Mouse (Mus musculus) CD8-positive naive resting alpha-beta T cell, adult 2 months (primary cell): ENCODE results near the gene Natd1.

Experiments
- DNase-seq, 2 experiments: peaks; one replicate each; pipeline ENCODE4 v3.0.0; 2022; ENCODE audit warnings: low read depth in 2 of 2, low spot score in 2 of 2

The Natd1 gene

DNA sequence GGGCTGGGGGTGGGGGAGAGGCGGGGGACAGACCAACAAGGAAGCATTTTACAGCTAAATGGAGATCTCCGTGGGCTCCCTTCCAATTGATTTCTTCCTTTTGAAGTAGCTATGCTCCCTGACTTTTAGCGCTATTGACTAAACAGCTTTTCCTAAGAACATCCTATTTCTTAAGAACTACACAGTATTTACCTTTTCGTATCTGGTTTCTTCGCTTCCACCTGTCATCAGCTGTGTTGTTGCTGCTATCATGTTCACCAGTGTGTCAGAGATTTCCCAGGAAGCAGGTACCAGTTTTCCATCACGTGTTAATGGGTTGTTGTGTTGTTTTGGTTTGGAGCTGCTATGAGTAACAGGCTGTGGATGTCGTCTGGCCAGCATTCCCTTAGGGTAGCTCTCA lies at the start of gene Natd1:
TSS of gene Natd1 (minus strand) at position 260 of the 400 bp plus-strand sequence.
- DNase-seq, result no peak

DNA sequence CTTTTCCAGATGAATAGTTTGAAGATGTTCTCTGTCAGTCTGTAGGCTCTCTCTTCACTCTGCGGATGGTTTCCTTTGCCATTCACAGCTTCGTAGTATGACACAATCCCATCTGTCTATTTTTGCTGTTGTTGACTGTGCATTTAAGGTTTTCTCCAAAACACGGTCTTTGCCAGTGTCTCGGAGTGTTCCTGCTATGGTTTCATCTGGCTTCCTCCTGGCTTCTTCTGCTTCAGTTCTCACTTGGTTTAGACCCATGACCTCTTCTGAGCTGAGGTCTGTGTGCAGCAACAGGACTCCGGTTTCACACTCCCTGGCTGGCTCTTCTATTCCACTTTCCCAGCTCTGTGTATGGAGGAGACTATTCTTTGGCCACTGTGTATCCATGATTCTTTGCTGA lies 48.2 kb upstream of the Natd1 start:
- DNase-seq, result no peak

DNA sequence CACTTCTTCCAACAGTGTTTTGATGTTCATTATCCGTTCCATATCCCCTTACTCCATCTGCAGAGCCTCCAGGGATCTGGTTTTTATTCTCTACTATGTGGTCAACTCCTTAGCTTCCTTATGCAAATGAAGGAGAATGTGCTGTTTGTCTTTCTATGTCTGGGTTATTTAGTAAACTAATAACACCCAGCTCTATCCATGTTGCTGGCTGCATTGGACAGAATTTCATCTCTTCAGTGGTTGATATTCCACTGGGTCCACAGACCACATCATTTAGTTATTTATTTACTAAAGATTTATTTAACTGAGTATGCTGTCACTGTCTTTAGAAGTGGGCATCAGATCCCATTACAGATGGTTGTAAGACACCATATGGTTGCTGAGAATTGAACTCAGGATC lies 46.6 kb upstream of the Natd1 start:
- no peak for DNase-seq

DNA sequence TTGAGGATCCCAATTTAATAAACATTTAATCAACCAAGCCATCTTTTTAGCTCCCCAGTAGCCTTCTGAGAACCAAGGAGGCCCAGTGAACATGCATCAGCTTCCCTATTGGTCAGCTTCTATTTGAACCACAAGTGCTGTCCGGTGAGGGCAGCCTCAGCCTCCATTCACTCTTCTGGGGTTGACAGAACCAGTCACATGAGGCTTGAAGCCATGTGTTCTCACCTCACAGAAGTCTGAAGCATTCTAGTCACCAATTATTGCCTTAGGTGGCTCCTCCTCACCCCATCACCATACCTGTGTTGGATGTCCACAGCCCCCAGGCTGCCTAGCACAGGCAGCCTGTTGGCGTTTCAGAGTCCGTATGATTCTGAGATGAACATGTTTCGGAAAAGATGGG lies 44.4 kb upstream of the Natd1 start:
- DNase-seq, result no peak

DNA sequence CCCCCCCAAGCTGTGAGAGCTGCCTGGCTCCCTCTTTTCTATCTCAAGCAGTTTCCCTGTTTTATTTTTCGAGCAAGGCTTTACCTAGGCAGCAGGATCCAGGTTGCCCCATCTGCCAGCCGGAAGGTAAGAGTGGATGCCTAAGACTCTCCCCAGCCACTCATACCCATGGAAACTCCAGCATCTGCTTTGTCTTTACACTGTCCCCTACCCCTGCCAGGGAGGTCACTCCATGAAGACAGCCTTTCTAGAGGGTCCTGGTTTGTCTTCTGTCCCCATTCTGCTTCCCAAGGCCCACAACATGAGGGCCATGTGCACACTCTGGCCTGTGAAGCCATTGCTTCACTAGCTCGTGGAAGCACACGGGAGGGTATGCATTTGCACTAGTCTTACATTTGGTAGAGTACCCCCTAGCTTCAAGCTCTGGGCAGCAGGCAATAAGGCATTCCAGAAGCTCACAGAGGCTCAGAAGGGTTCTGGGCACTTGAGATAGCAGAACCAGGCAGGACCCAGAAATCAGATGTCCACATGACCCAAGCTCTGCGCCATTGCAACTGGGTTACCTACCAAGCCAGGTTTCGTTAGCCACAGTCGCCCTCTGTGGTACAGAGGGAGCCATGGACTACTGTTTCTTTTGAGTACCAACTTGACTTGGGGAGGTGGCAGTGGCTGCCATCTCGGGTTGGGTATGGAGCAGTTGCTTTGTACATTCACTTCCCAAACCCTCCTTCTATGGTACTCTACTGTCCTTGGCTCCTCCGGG lies 41.3 kb upstream of the Natd1 start:
- no peak for DNase-seq

DNA sequence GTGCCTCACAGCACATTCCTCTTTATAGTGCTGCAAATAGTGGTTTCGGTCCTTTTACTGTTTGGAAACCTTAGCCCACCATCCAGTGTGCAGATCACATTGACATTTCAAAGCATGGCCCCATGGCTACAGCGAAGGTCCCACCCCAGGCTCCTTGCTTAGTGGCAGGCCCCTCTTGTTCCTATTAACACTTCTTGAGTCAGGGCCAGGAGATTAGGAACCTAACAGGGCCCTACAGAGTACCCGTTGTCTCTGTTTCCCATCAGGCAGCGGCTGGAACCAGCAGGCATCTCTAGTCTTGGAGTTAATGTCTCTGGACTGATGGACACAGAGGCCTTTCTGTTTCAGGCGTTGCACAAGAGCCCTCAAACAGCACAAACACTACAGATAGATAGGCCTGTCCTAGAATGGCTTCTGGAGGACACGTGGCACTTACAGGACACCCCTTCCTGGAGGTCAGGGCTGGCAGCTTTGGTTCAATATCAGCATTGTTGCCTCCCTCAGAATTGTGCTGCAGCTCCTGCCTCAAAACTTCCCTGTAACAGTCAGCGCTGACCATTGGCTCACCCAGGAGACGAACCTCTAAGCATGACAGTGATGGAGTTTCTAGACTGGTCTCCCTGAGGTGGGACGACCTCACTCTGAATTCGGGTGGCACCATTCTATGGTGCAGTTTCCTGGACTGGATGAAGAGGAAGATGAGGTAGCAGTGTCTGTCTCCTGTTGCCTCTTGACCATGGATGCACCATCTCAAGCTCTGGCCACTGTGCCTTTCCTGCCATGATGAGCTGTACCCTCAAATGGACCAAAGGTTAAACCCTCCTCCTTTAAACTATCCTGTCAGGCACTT lies 39.9 kb upstream of the Natd1 start:
- no peak for DNase-seq

DNA sequence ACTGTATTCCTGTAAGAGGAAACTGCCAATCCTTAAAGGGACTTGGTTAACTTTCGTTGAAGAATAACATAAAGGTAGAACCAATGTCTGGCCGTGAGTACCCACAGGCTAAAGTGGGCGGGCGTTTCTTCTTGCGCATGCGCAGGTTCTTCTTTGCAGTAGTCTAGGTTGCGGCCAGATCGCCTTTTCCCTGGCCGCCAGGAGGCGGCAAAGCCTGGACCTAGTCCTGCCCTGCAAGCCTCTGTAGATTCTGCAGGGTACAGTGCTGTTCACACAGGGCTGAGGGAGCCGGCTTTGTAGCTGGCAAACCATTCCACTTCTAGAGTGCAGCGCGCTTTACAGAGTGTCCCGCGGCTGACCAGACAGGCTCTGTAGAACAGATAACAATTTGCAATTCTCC lies 39.3 kb upstream of the Natd1 start:
- DNase-seq, result peak; percentile 15 to 18

DNA sequence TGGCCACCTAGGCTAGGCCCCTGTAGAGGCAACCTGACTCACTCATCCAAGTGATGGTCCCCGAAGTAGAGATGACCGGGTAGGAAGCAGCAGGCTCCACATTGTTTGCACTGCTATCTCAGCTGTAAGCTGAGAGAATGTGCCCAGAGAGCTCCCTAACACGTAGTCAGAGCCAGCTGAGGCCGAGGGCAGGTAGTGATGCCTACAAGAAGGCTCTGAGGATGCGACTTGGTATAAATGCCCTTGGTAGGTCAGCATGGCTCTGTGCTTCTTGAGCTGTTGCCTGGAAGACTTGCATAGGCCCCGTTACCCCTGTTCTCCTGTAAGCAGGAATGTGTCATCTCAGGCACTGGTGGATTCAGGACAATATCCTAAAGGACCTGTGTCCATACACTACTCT lies 38.4 kb upstream of the Natd1 start:
- no peak for DNase-seq

DNA sequence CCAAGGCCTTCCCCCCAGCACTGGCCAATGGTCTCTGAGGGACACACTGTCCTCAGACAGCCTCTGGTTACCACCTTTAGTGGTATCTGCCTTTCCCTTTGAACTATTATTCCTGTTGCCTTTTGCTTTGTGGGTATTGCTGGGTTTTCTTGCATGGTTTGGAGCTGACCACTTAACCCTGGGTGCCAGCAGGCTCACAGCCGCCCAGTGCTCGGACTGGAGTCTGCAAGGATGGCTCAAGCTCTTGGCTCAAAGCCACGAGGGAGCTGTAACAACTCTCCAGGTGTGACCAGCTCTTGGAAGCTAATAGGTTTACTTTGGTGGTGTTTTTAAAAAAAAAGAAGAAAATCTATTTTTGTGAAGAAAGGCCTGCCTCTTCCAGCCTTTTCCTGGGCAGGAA lies 37.8 kb upstream of the Natd1 start:
- DNase-seq, result no peak

DNA sequence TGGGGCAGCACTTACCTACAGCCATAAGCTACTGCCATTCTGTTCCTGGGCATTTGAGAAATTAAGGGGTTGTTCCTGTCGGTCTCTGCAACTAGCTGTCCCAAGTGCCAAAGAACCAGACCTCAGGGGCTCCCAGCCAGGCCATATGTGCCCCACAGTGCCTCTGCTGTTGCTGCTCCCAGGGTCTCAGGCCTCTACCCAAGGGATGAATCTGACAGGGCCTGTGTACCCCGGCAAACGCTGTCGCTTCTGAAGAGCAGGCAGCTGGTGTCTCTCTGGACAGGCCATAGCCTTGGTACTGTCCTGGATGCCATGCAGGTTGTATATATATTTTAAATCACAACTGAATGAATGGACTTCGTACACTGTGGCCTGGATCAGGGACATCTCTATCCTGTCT lies 37.3 kb upstream of the Natd1 start:
- no peak for DNase-seq

DNA sequence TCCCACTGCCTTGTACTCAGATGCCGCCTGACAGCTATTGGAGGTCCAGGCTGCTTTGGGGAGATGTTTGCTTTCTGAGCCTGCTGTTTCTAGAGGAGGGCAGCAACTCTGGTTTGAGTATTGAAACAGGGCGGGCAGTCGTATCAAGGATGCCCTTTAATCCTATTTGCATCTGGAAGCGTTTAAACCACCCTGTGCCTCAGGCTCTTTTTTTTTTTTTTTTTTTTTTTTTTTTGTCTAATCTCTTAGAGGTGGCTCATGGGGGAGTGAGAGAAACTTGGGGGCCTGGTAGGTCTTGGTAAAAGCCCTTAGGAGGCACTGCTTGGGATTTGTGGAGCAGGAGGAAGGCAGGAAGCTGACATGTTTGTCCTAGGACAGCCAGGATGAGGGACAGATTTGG lies 30.5 kb upstream of the Natd1 start:
- DNase-seq, result no peak

DNA sequence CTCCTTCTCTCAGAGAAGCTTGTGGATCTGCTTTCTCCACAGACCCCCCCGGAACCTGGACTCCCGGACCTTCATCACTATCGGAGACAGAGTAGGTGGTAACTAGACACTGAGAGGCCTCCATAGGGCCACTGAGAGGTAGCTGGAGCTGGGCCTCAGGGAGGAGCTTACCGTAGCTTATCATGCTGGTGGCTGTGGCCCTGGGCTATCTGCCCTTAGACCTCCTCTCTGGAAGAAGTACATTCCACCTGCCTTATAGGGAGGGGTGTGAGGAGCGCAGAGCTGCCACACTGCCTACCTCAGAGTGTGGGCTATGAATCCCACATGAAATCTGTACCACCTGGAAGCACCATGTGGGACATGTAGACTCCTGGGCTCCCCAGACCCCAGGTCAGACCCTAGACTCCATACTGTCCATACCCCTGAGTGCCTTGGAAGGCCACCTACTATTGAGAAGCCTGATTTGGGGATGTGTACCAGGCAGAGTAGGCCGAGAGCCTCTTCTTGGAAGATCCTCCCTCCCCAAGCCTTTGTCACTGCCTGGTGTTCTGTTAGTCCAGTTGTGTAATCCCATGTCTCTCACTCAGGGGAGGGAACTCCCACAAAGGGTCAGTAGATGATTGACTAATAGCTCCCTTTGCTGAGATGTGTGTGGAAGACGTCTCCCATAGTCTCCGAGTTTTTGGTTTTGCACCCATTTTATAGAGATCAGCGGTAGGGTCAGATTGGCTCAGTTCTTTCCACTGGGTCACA lies 27.9 kb upstream of the Natd1 start:
- no peak for DNase-seq

DNA sequence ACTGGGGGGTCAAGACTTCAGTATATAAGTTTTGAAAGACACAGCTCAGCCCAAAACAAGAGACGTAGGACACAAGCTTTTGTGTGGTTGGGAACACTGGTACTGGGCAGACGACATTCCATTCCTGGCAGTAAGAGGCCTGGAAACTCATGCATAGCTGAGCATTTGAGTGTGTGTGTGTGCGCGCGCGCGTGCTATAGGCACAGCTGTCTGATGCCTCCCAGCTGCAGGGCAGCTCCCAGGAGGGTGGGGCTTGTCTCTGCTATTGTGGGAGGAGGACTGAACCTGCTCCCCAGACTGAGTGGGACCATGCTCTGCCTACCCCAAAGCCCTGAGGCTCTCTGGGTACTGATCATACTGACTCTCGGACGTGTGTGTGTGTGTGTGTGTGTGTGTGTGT lies 26.8 kb upstream of the Natd1 start:
- DNase-seq, result no peak

DNA sequence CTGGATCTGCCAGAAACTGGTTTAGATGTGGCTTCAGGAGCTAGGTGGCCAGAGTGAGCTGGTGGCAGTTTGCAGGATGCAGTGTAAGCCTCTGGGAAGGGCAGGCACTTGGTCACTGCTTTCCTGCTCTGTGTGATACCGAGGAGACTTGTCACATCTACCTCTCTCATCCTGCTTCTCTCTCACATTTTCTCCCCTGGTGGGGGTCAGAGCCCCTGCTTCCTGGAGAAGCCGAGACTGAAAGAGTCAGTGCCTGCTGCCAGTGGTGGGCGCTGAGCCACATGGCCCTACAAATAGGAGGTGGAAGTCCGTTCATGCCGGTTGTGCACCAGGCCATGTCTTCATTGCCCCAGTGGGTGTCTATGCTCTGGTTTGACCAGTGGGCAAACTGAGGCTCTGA lies 26.0 kb upstream of the Natd1 start:
- DNase-seq, result no peak

DNA sequence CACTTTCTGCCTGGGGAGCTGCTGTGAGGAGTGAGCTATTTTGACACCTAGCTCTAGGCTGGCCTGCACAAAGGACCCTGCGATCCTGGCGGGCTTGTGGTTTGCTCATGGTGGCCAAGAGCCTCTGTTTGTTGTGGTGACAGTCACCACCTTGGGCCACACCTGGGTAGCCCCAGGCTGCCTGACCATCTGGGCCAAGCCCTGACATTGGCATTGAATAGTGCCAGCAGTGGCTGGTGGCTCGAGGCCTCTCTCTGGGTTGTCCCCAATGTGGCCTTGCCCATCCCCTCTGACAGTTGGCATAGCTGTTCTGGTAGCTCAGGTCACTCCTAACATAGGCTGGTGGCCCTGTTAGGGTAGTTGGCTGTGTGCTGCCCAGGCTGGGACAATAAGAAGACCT lies 24.9 kb upstream of the Natd1 start:
- no peak for DNase-seq

DNA sequence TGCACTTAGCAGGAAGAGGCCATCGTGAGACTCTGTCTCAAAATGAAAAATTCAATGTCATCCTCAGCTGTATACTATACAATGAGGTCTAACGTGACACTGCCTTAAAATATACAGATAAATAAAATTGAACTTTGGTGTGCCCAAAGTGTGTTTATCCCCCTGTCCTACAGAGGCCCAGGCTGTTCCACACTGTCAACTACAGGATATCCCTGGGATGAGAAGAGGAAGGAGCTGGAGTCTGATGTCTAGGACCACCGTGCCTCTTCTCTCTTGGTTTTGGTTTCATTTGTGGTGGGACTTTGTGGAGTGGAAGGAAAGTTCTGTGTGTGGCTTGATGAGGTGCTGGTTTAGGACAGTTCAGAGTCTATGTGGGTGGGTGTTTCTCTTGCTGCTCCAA lies 23.1 kb upstream of the Natd1 start:
- DNase-seq, result no peak

DNA sequence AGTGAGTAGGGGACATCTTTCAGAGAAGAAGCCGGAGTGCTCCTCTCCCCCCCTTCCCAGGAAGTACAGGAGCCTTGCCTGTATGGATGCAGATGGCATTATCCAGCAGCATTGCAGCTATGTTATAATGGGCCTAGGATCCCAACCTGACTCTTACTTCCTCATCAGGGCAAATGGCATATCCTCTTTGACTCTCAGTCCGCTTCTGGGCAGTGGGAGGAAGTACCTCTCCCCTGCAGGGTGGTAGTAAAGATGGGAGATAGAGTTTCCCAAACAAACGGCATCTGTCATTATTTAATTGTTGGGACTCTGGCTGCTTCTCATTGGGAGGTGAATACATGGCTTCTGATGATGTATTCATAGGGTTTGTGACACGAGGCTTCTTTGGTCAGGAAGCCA lies 21.4 kb upstream of the Natd1 start:
- no peak for DNase-seq

DNA sequence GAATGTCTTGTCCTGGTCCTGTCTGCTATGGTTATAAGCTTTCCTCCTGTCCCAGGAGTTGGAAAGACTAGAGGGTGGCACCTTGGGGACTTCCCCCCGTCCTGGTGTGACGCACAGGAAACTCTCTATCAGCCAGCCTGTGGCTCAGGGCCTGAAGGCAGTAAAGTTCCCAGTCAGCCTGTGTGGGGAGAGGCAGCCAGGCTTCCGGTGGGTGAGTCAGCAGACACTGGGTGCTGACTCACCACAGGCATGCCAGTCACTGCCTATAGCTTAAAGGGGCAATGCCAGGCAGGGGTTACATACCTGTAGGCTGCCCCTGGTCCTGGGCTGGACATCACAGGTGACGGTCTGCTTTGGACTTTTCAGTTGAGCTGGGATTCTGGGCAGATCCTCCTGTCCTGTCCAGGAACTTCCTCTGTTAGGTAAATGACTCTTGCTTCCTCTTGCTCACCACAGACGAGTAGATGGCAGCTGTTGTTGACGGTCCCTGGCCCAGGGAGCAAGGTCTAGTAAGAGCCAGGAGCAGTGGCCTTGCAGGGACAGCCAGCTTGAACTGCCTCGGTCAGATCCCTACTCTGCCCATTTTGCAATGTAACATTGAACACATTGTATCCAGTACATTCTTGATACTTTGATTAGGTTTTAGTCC lies 20.9 kb upstream of the Natd1 start:
- DNase-seq, result peak; percentile 48 to 62

DNA sequence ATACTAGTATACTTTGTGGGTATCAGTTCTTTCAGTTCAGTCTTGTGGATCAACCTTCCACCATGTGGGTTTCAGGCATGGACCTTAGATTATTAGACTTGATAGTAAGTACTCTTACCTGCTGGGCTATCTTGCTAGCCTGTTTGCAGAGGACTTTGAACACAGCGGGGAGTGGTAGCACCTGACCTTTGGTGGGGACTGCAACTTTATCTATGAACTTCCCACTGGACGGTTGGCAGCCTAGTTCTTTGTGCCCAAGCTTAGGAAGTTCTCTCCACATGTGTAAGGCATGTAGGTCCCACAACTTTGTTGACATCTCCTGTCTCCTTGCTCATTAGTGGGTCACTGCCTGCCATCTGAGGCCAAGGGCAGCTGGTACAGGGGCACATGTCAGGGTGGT lies 20.2 kb upstream of the Natd1 start:
- DNase-seq, result no peak

DNA sequence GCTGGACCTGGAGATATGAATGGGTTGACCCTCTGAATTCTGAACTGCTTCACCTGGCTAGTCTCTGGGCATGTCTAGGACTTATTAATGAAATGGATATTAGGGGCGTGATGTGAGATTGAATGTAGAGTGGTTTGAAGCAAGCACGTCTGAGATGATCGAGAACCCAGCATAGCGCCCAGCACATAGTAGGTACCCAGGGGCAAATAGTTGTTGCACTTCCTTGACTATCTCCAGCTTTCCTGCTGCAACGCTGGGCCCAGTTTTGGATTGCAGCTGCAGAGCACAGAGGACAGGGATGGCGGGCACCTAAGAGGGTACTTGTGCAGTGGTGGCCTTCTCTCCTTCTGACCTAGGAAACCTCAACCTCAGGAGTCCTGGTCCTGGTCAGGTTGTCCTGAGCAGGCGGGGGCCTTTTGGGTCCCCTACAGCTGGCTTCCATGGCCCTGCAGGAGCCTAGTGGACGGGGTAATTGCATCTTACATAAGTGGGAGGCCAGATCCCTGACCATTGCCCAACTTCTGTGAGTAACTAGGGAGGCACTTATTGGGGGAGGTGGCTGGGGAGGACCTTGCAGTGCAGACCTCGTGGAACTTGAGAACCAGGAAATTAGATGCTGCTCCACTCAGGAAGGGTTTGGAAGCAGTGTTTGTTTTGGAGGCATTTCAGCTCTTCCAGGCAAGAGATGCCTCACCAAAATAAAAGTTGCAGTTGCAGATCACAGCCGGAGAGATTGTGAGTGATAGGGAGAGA lies 18.8 kb upstream of the Natd1 start:
- DNase-seq, result no peak
